In genomic region chr4:145111641-145112040, GRCm38 (mm10) we compare ENCODE assay signal across 14 mouse cellular contexts.
A peak's percentile ranks its signal among the peaks of the same experiment; 100 is the strongest.
DNase-seq lines count a peak whose midpoint lies in the region; ATAC-seq and TF ChIP-seq lines count a peak whose summit lies in the region.
"Had no signal": no experiment of that assay in that cellular context is flagged by ENCODE, and none has a peak within 500 bp of the region (broad histone marks: within the 10 kb centered on the region; RNA-seq: fewer than 3 reads in every experiment).

No protein-coding gene starts in this region.

- ATAC-seq in hindbrain, postnatal 0 days = no peak
- ATAC-seq in stomach, embryonic 15.5 days (ENCODE audit: insufficient read depth, low FRiP score, low read depth) = no peak
- ATAC-seq in stomach, postnatal 0 days (ENCODE audit: low FRiP score, low TSS enrichment) = no peak
- peak; percentile 81 for ATAC-seq in limb, embryonic 11.5 days (ENCODE audit: insufficient number of reproducible peaks, low FRiP score, low TSS enrichment, low read depth)
- ATAC-seq: forebrain, embryonic 15.5 days; hindbrain, embryonic 16.5 days had no signal

- no peak for TF ChIP-seq CTCF in hindbrain, postnatal 0 days (IDR thresholded peaks at IDR 0.05; ENCODE audit: low read depth)
- no peak for TF ChIP-seq CTCF in stomach, postnatal 0 days (IDR thresholded peaks at IDR 0.05; ENCODE audit: low read depth)
- TF ChIP-seq CTCF in cerebellum, adult 2 months (IDR thresholded peaks at IDR 0.05; ENCODE audit: borderline replicate concordance, insufficient read depth, low read depth, low read length) = no peak

- no peaks in the 10 kb centered on the region for H3K9me3 ChIP-seq in hindbrain, embryonic 10.5 days
- no peaks in the 10 kb centered on the region for H3K9me3 ChIP-seq in hindbrain, postnatal 0 days (ENCODE audit: low read length)
- no peaks in the 10 kb centered on the region for H3K9me3 ChIP-seq in stomach, embryonic 15.5 days
- no peaks in the 10 kb centered on the region for H3K9me3 ChIP-seq in stomach, postnatal 0 days (ENCODE audit: control insufficient read depth, low read length)
- no peaks in the 10 kb centered on the region for H3K9me3 ChIP-seq in limb, embryonic 11.5 days (ENCODE audit: control insufficient read depth, low read length)
- H3K9me3 ChIP-seq in forebrain, embryonic 10.5 days = no peaks in the 10 kb centered on the region
- H3K9me3 ChIP-seq: forebrain, embryonic 15.5 days; heart, embryonic 10.5 days; limb, embryonic 15.5 days; midbrain, embryonic 10.5 days had no signal

- WGBS in hindbrain, embryonic 10.5 days = 45% methylated on average over 4 of the region's 4 CpGs
- WGBS in hindbrain, postnatal 0 days = 34% methylated on average over 4 of the region's 4 CpGs
- 31% methylated on average over 4 of the region's 4 CpGs for WGBS in stomach, embryonic 15.5 days
- WGBS in stomach, postnatal 0 days = 40% methylated on average over 4 of the region's 4 CpGs
- WGBS in limb, embryonic 11.5 days = 23% methylated on average over 4 of the region's 4 CpGs
- 61% methylated on average over 4 of the region's 4 CpGs for WGBS in forebrain, embryonic 10.5 days
- WGBS in cerebellum, adult 2 months = 52% methylated on average over 4 of the region's 4 CpGs

- no peak overlapping the region for H3K9ac ChIP-seq in hindbrain, postnatal 0 days (replicated peaks; ENCODE audit: low read length)
- no peak overlapping the region for H3K9ac ChIP-seq in stomach, embryonic 15.5 days
- H3K9ac ChIP-seq in stomach, postnatal 0 days (ENCODE audit: low read length) = no peak overlapping the region
- H3K9ac ChIP-seq in limb, embryonic 11.5 days (ENCODE audit: low read length) = no peak overlapping the region
- H3K9ac ChIP-seq: forebrain, embryonic 15.5 days; limb, embryonic 15.5 days had no signal

- H3K4me3 ChIP-seq in hindbrain, embryonic 10.5 days = no peak overlapping the region
- no peak overlapping the region for H3K4me3 ChIP-seq in hindbrain, postnatal 0 days (ENCODE audit: low read length)
- H3K4me3 ChIP-seq in stomach, embryonic 15.5 days (replicated peaks) = no peak overlapping the region
- H3K4me3 ChIP-seq in stomach, postnatal 0 days (ENCODE audit: low read depth, low read length) = no peak overlapping the region
- H3K4me3 ChIP-seq in limb, embryonic 11.5 days (ENCODE audit: low read depth, low read length) = no peak overlapping the region
- H3K4me3 ChIP-seq in forebrain, embryonic 10.5 days = no peak overlapping the region
- no peak overlapping the region for H3K4me3 ChIP-seq in cerebellum, adult 2 months (replicated peaks; ENCODE audit: insufficient read depth, low read depth, low read length)
- H3K4me3 ChIP-seq: forebrain, embryonic 15.5 days; heart, embryonic 10.5 days; limb, embryonic 15.5 days; midbrain, embryonic 10.5 days had no signal

- no peak for TF ChIP-seq POLR2A in cerebellum, adult 2 months (IDR thresholded peaks at IDR 0.05; ENCODE audit: borderline replicate concordance, insufficient read depth, low read length)

- H3K36me3 ChIP-seq in hindbrain, embryonic 10.5 days = peaks cover 84% of the 10 kb centered on the region
- H3K36me3 ChIP-seq in hindbrain, postnatal 0 days (ENCODE audit: insufficient read depth, low read length) = peaks cover 61% of the 10 kb centered on the region
- H3K36me3 ChIP-seq in stomach, embryonic 15.5 days = peaks cover 30% of the 10 kb centered on the region
- peaks cover 11% of the 10 kb centered on the region for H3K36me3 ChIP-seq in stomach, postnatal 0 days (ENCODE audit: control insufficient read depth, insufficient read depth, low read length)
- peaks cover 14% of the 10 kb centered on the region for H3K36me3 ChIP-seq in limb, embryonic 11.5 days (ENCODE audit: control insufficient read depth, insufficient read depth, low read length)
- H3K36me3 ChIP-seq in forebrain, embryonic 10.5 days (replicated peaks) = peaks cover 74% of the 10 kb centered on the region

- no peak for DNase-seq in hindbrain, embryonic 10.5 days (ENCODE audit: low spot score)
- DNase-seq in hindbrain, postnatal 0 days (ENCODE audit: low spot score) = no peak
- DNase-seq in stomach, postnatal 0 days (ENCODE audit: low spot score) = no peak
- DNase-seq in limb, embryonic 11.5 days (ENCODE audit: low spot score) = peak; percentile 30
- DNase-seq in forebrain, embryonic 10.5 days (ENCODE audit: extremely low spot score, low spot score) = no peak
- DNase-seq in ovary, postnatal 36 days (ENCODE audit: low spot score) = no peak
- DNase-seq in cerebellum, adult 2 months = no peak
- DNase-seq: right cerebral cortex, postnatal 25 days had no signal

- H3K4me2 ChIP-seq in hindbrain, postnatal 0 days (ENCODE audit: low read depth, low read length) = no peak overlapping the region
- no peak overlapping the region for H3K4me2 ChIP-seq in stomach, embryonic 15.5 days
- no peak overlapping the region for H3K4me2 ChIP-seq in stomach, postnatal 0 days (replicated peaks; ENCODE audit: low read depth)
- no peak overlapping the region for H3K4me2 ChIP-seq in limb, embryonic 11.5 days (ENCODE audit: low read depth, severe bottlenecking)
- H3K4me2 ChIP-seq: forebrain, embryonic 15.5 days; limb, embryonic 15.5 days had no signal

- H3K4me1 ChIP-seq in hindbrain, embryonic 10.5 days (replicated peaks) = peaks cover 14% of the 10 kb centered on the region
- no peaks in the 10 kb centered on the region for H3K4me1 ChIP-seq in hindbrain, postnatal 0 days (ENCODE audit: insufficient read depth, low read length)
- H3K4me1 ChIP-seq in stomach, embryonic 15.5 days = 0 out of 2 replicates have a peak, but pooled peaks cover 2% of the 10 kb centered on the region
- H3K4me1 ChIP-seq in stomach, postnatal 0 days (replicated peaks; ENCODE audit: control insufficient read depth, insufficient read depth) = no peaks in the 10 kb centered on the region
- H3K4me1 ChIP-seq in limb, embryonic 11.5 days (ENCODE audit: control insufficient read depth, insufficient read depth, low read length) = no peaks in the 10 kb centered on the region
- 0 out of 2 replicates have a peak, but pooled peaks cover 3% of the 10 kb centered on the region for H3K4me1 ChIP-seq in forebrain, embryonic 10.5 days
- no peaks in the 10 kb centered on the region for H3K4me1 ChIP-seq in cerebellum, adult 2 months (ENCODE audit: control insufficient read depth, insufficient read depth, low read length)
- H3K4me1 ChIP-seq: forebrain, embryonic 15.5 days; heart, embryonic 10.5 days; limb, embryonic 15.5 days had no signal

- no peak for TF ChIP-seq EP300 in stomach, postnatal 0 days (optimal IDR thresholded peaks at IDR 0.05)

- no peaks in the 10 kb centered on the region for H3K27me3 ChIP-seq in hindbrain, embryonic 10.5 days (ENCODE audit: insufficient read depth, poor library complexity, severe bottlenecking)
- no peaks in the 10 kb centered on the region for H3K27me3 ChIP-seq in hindbrain, postnatal 0 days (ENCODE audit: insufficient read depth, low read length)
- no peaks in the 10 kb centered on the region for H3K27me3 ChIP-seq in stomach, embryonic 15.5 days (replicated peaks)
- no peaks in the 10 kb centered on the region for H3K27me3 ChIP-seq in stomach, postnatal 0 days (ENCODE audit: control insufficient read depth, insufficient read depth, low read length)
- no peaks in the 10 kb centered on the region for H3K27me3 ChIP-seq in limb, embryonic 11.5 days (ENCODE audit: control insufficient read depth, insufficient read depth, low read length)
- H3K27me3 ChIP-seq in forebrain, embryonic 10.5 days (ENCODE audit: poor library complexity, severe bottlenecking) = no peaks in the 10 kb centered on the region
- no peaks in the 10 kb centered on the region for H3K27me3 ChIP-seq in cerebellum, adult 2 months (ENCODE audit: control insufficient read depth, insufficient read depth, low read length)
- H3K27me3 ChIP-seq: forebrain, embryonic 15.5 days; limb, embryonic 15.5 days had no signal

- H3K27ac ChIP-seq in hindbrain, embryonic 10.5 days = peak overlapping the region; percentile 23; the same call in 1 of the 2 replicates
- no peak overlapping the region for H3K27ac ChIP-seq in hindbrain, postnatal 0 days
- peak overlapping the region; percentile 40; the same call in 1 of the 2 replicates for H3K27ac ChIP-seq in stomach, embryonic 15.5 days
- no peak overlapping the region for H3K27ac ChIP-seq in stomach, postnatal 0 days (replicated peaks)
- H3K27ac ChIP-seq in limb, embryonic 11.5 days (replicated peaks; ENCODE audit: low read depth, low read length) = no peak overlapping the region
- no peak overlapping the region for H3K27ac ChIP-seq in forebrain, embryonic 10.5 days
- H3K27ac ChIP-seq in cerebellum, adult 2 months (ENCODE audit: insufficient read depth, low read length) = no peak overlapping the region
- H3K27ac ChIP-seq: forebrain, embryonic 15.5 days; heart, embryonic 10.5 days; limb, embryonic 15.5 days; midbrain, embryonic 10.5 days had no signal

Comparison
In these comparisons a context has a peak if more than half of its experiments do, and no peak if none do; other contexts are left out.
1. H3K27ac ChIP-seq: peak in hindbrain, embryonic 10.5 days (single experiment) and stomach, embryonic 15.5 days (single experiment); none in hindbrain, postnatal 0 days (single experiment), stomach, postnatal 0 days (single experiment), limb, embryonic 11.5 days (single experiment), forebrain, embryonic 10.5 days (single experiment) and cerebellum, adult 2 months (single experiment).